Mouse (Mus musculus) cortical plate, adult 2 months (tissue): ENCODE measurements around the gene Sult4a1. TPM values are rescaled to one million over a fixed set of nuclear protein-coding genes. Genes with fewer than 3 reads are reported as not detected.
A peak's percentile ranks its signal among the peaks of the same experiment; 100 is the strongest.
"Not testable (repeated sequence)": the region's sequence is repeated elsewhere in the genome, so short reads cannot be mapped to it uniquely, and the experiment has no call there.

Experiments used
- H3K27ac ChIP-seq: fragments of 200-500 bp; 2 replicates; pipeline ENCODE4 v1.5.1; 2012; ENCODE audit warnings: low read length, control low read depth, inconsistent platforms; ENCODE audit not compliant: insufficient read depth
- H3K4me1 ChIP-seq: fragments of 200-500 bp; 2 replicates; pipeline ENCODE4 v1.6.1; 2011; ENCODE audit warnings: low read length; ENCODE audit not compliant: control insufficient read depth, insufficient read depth
- H3K4me3 ChIP-seq: fragments of 200-500 bp; 2 replicates; pipeline ENCODE4 v1.5.1; 2011; ENCODE audit warnings: mild to moderate bottlenecking, low read length, control low read depth; ENCODE audit not compliant: insufficient read depth
- CTCF ChIP-seq: fragments of 200-500 bp; IDR thresholded peaks from 2 replicates; pipeline ENCODE4 v1.5.1; 2011; ENCODE audit warnings: mild to moderate bottlenecking, control low read depth, low read length; ENCODE audit not compliant: insufficient read depth; ENCODE audit errors: extremely low read depth
- POLR2A ChIP-seq: fragments of 200-500 bp; IDR thresholded peaks from 2 replicates; pipeline ENCODE4 v1.6.1; 2011; ENCODE audit warnings: mild to moderate bottlenecking, low read length, control low read depth; ENCODE audit not compliant: insufficient read depth; ENCODE audit errors: extremely low read depth
- polyA plus RNA-seq: library from polyadenylated mRNA; depleted of rRNA; stranded (reverse); fragments of >200 nt; gene quantifications from 2 replicates; pipeline ENCODE4 v1.2.3, GENCODE M21; 2012

Sult4a1 gene
- polyA plus RNA-seq, 1 experiment: 441 TPM

- no peak for TF ChIP-seq POLR2A
- TF ChIP-seq CTCF: no peak
- Histone ChIP-seq H3K27ac (peak overlapping the region; percentile 89), H3K4me1 (peaks cover 8% of the 10 kb centered on the region), H3K4me3 (peak overlapping the region; percentile 99)
These were observed 458 bp upstream of the Sult4a1 start for GRCm38 (mm10) chr15:84105924-84106500.

GRCm38 (mm10) chr15:84104626-84105025, 928 bp downstream of the Sult4a1 start:
- peak overlapping the region; percentile 89 for H3K27ac ChIP-seq
- H3K4me3 ChIP-seq: peak overlapping the region; percentile 99
- TF ChIP-seq CTCF (no peak), POLR2A (no peak)
- H3K4me1 ChIP-seq: peaks cover 8% of the 10 kb centered on the region

- peaks cover 16% of the 10 kb centered on the region for H3K4me1 ChIP-seq
- H3K4me3 ChIP-seq, H3K27ac ChIP-seq: not testable (repeated sequence)
These were observed 8.0 kb downstream of the Sult4a1 start for GRCm38 (mm10) chr15:84097536-84097935.

- Histone ChIP-seq H3K27ac (no peak overlapping the region), H3K4me3 (no peak overlapping the region), H3K4me1 (peaks cover 13% of the 10 kb centered on the region)
- no peak for TF ChIP-seq CTCF
- no peak for TF ChIP-seq POLR2A
These were observed 9.5 kb downstream of the Sult4a1 start for GRCm38 (mm10) chr15:84096051-84096450.

GRCm38 (mm10) chr15:84094921-84095320, 10.6 kb downstream of the Sult4a1 start:
- Histone ChIP-seq H3K4me3 (no peak overlapping the region), H3K4me1 (peaks cover 14% of the 10 kb centered on the region), H3K27ac (no peak overlapping the region)
- TF ChIP-seq POLR2A (no peak), CTCF (no peak)

- TF ChIP-seq POLR2A (no peak), CTCF (no peak)
- H3K27ac ChIP-seq: no peak overlapping the region
- H3K4me3 ChIP-seq: no peak overlapping the region
- peaks cover 6% of the 10 kb centered on the region for H3K4me1 ChIP-seq
These were observed 18.8 kb downstream of the Sult4a1 start for GRCm38 (mm10) chr15:84086775-84087174.

GRCm38 (mm10) chr15:84086364-84086763, 19.2 kb downstream of the Sult4a1 start:
- H3K27ac ChIP-seq: no peak overlapping the region
- H3K4me1 ChIP-seq: peaks cover 6% of the 10 kb centered on the region
- TF ChIP-seq CTCF (no peak), POLR2A (no peak)
- no peak overlapping the region for H3K4me3 ChIP-seq

- peaks cover 3% of the 10 kb centered on the region; the same call in 1 of the 2 replicates for H3K4me1 ChIP-seq
- no peak overlapping the region for H3K4me3 ChIP-seq
- H3K27ac ChIP-seq: peak overlapping the region; percentile 55
- TF ChIP-seq POLR2A (no peak), CTCF (no peak)
These were observed 25.5 kb downstream of the Sult4a1 start for GRCm38 (mm10) chr15:84080069-84080468.

GRCm38 (mm10) chr15:84079519-84079918, 26.0 kb downstream of the Sult4a1 start:
- Histone ChIP-seq H3K27ac (peak overlapping the region; percentile 55), H3K4me3 (no peak overlapping the region), H3K4me1 (peaks cover 3% of the 10 kb centered on the region; the same call in 1 of the 2 replicates)
- TF ChIP-seq CTCF (no peak), POLR2A (no peak)

GRCm38 (mm10) chr15:84078667-84079066, 26.9 kb downstream of the Sult4a1 start:
- no peak overlapping the region for H3K4me3 ChIP-seq
- H3K27ac ChIP-seq: peak overlapping the region; percentile 36
- H3K4me1 ChIP-seq: peaks cover 5% of the 10 kb centered on the region
- TF ChIP-seq POLR2A (no peak), CTCF (no peak)

GRCm38 (mm10) chr15:84077151-84077550, 28.4 kb downstream of the Sult4a1 start:
- no peak for TF ChIP-seq CTCF
- no peak for TF ChIP-seq POLR2A
- Histone ChIP-seq H3K27ac (no peak overlapping the region), H3K4me3 (no peak overlapping the region), H3K4me1 (peaks cover 6% of the 10 kb centered on the region)

- H3K4me3 ChIP-seq: no peak overlapping the region
- H3K4me1 ChIP-seq: peaks cover 4% of the 10 kb centered on the region
- H3K27ac ChIP-seq: no peak overlapping the region
- 0 out of 2 replicates have a peak, but pooled peaks have one; percentile 24 for TF ChIP-seq CTCF
- no peak for TF ChIP-seq POLR2A
These were observed 30.8 kb downstream of the Sult4a1 start for GRCm38 (mm10) chr15:84074705-84075185.
